Mouse (Mus musculus): ENCODE data around the gene Frrs1.

DNA sequence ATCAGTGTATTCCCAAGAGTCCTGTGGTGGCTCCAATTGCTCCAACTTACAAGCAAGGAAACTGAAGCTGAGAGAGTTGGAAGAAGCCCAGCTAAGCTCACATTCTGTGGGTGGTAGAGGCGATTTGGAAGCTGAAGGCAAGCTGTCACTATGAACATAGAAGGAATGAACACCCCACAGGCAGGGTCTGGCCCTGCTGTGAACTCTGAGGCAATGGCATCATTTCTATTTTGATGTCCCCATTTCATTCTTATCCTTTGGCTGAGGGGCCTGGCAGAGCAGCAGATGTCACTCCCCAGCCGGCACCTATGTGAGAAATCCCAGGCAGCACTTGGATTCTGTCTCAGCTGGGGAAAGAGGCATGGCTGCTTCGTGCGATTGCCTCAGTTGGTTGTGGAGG, 84.2 kb downstream of the Frrs1 start:
- TF ChIP-seq CTCF (IDR thresholded peaks at IDR 0.05; ENCODE audit: borderline replicate concordance, extremely low read depth, insufficient read depth, insufficient read length) = no peak
- no peak for TF ChIP-seq POLR2A (IDR thresholded peaks at IDR 0.05; ENCODE audit: borderline replicate concordance, extremely low read depth, insufficient read depth, insufficient read length, poor library complexity, severe bottlenecking)

Data from brain, embryonic 14.5 days (tissue).